Mouse (Mus musculus): ENCODE data around the gene Guca1b.
A peak's percentile ranks its signal among the peaks of the same experiment; 100 is the strongest.

Guca1b gene

DNA sequence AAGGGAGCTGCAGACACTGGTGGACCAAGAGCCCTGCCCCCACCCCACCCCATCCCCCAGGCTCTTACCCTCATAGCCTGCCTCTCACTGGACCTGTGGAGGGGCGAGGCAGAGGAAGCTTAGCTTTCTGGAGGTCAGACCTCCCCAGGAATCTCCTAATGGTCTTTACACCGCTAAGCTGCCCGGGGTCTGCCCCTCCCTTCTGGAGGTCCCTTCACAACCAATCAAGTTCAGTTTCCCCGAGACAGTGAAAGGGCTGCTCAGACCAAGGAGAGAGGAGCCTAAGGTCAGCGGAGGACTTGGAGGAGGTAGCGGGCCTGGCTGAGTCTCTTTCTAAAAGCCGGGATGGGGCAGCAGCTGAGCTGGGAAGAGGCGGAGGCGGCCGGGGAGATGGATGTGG, at the start of gene Guca1b:
Gene Guca1b, plus strand, starts transcription at position 249 of the 400 bp plus-strand sequence.
- no peak for DNase-seq (ENCODE audit: low spot score in 2 of 2)

- no peak for DNase-seq (ENCODE audit: low spot score in 2 of 2)
Observed at GRCm38 (mm10) chr17:47343121-47343520, 42.1 kb upstream of the Guca1b start.

- no peak for DNase-seq (ENCODE audit: low spot score in 2 of 2)
Observed at GRCm38 (mm10) chr17:47349721-47350319, 35.4 kb upstream of the Guca1b start.

DNA sequence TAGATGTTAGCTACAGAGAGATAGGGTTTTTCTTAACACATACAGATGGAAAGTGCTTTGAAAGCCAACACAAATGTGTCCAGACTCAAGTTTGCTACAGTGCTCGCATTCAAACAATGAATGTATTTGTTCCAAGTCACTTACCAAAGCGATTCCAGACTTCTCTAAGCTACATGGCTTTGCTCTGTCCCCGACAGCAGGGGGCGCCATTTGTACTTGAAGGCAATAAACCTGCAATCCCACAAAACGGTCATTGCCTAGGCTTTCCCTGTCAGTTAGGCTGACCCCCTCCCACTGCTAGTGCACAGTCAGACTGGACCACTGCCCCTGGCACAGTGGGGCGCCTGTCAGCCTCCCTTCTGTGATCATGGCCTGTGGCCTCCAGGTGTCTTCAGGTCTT, 25.2 kb upstream of the Guca1b start:
- peak in 1 of 2 experiments; percentile 21 for DNase-seq (ENCODE audit: low spot score in 2 of 2)

DNA sequence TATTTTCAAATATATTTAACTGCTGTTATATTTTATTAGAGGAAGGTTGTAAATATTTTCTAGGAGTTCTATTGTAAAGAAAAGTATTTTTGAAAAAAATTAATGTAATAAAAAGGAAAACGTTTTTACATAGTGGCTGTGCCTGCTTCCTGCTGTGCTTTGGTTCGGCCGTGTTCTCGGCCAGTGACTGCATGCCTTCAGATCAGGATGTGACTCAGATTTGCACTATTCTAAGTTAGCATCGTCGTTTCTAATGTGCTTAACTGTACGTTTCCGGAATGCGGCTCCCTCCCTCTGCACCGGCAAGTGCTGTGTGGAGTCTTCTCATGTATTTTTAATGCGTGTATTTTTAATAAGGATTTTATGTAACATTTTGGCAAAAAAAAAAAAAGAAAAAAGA, 23.9 kb upstream of the Guca1b start:
- no peak for DNase-seq (ENCODE audit: low spot score in 2 of 2)

DNA sequence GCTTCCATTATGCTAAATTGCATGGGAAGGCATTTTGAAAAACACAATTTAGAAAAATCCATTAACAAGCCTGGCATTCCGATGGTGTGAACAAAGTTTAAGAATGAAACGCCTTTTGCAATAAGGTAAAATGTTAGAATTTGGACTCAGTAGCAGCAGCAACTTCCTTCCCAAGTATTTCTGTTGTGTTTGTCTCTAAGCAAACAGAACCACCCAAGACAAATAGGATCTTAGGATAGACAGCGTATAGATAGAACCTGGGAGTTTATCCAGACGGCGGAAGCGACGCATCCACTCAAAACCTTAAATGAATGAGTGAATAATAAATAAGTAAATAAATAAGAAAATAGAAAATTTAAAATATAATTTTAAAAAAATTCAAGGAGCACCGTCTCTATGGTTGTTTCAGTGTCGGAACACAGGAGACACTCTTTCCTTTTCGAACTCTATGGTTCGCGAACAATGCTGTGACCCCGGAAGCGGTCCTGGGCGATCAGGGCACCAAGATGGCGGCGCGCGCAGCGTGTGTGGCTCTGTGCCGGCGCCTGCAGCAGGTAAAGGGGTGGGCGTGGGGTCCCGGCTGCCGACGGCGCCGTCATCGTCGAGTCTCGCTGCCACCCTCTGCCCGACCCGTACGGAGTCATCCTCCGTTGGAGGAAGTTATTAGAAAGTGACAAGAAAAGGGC, 16.6 kb upstream of the Guca1b start, which contains the start of gene Mrps10:
Gene Mrps10, plus strand, starts transcription at position 487 of the 686 bp plus-strand sequence.
- DNase-seq (ENCODE audit: low spot score in 2 of 2), result peak; percentile 59 to 90

DNA sequence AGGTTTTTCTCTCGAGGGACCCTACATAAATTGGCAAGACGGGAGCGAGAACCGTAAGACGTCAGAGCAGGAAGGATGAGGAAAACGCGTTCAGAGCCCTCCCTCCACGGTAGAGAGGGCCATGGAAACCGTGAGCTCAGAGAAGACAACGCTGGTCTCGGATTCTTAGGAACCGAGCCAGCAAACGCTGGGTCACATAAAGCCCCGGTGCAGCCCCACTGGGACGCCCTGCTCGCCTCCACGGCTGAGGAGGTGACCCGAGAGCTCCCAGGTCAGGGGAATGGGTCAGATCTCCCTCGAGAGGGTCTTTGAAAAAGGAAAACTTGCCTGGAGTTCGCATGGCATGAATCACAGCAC, 16.1 kb upstream of the Guca1b start:
- DNase-seq (ENCODE audit: low spot score in 2 of 2), result no peak

GRCm38 (mm10) chr17:47371451-47371850, 13.7 kb upstream of the Guca1b start:
- peak in 1 of 2 experiments; percentile 63 for DNase-seq (ENCODE audit: low spot score in 2 of 2)

GRCm38 (mm10) chr17:47373991-47374390, 11.2 kb upstream of the Guca1b start:
- no peak for DNase-seq (ENCODE audit: low spot score in 2 of 2)

- no peak for DNase-seq (ENCODE audit: low spot score in 2 of 2)
Observed at GRCm38 (mm10) chr17:47376779-47377280, 8.4 kb upstream of the Guca1b start.

- DNase-seq (ENCODE audit: low spot score in 2 of 2), result no peak
Observed at GRCm38 (mm10) chr17:47378133-47378532, 7.1 kb upstream of the Guca1b start.

DNA sequence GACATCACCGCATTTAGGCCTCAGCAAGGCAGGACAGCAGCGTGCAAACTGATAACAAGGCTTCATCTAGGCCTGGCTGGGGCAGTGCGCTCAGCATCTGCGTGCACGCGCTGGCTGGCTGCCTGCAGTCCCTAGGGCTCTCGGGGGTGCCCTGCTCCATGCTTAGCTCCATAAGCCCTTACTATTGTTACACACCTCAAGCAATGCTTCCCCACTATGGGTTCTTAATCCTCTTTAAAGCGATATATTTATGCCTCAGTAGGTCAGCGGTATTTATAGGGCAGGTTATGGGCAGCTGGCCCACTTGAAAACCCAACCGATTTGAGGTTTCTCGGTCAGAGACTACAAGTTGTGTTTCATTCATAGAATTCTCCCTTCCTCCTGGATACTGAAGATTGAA, 3.3 kb upstream of the Guca1b start:
- no peak for DNase-seq (ENCODE audit: low spot score in 2 of 2)

DNA sequence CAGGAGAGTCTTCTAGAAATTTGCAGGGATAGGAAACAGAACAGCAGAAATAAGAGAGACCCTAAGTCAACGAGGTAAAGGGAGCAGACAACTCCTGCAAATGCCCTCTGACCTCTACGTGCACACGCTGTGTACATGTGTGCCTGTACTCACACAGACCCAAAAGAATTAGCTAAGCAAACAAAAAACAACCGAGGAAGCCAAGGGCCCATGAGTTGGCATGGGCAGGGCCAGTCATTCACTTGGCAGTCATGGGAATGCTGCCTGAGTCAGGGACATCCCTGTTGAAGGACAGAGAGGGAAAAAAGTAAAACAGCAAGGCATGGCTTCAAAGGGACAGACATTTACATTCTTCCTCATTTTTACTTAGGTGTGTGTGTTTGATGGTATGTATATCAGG, 1.9 kb upstream of the Guca1b start:
- DNase-seq (ENCODE audit: low spot score in 2 of 2), result no peak

GRCm38 (mm10) chr17:47384064-47384463, 1.1 kb upstream of the Guca1b start:
- no peak for DNase-seq (ENCODE audit: low spot score in 2 of 2)

- DNase-seq (ENCODE audit: low spot score in 2 of 2), result no peak
Observed at GRCm38 (mm10) chr17:47386649-47387048, 1.5 kb downstream of the Guca1b start.

DNA sequence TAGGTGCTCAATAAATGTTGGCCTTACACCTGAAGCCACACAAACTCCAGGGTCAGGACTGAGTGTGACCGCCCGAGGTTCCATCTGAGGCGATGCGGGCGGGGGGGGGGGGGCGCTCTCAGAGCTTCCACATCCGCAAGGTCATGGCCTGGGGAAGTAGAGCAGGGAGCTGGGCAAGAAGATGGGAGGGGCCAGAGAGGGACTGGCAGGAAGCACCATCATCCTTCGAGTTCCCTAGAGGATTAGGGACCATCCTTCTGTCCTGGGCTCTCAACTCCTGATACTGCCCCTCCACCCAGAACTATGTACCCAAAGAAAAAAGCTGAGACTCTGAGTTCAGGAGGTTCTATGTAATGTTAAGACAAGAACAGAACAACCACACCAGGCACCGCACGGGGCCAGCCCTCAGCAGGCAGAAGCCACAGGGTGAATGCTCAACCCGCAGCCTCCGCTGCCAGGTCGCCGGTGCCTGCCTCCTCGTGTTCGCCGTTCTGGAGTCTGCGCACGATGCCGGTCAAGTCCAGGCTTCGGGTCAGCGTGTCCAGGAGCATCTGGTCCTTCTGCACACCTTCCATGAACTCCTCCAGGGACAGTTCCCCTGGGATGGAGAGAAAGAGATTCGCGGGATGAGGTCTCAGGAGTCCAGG, 9.2 kb downstream of the Guca1b start:
- DNase-seq (ENCODE audit: low spot score in 2 of 2), result no peak

DNA sequence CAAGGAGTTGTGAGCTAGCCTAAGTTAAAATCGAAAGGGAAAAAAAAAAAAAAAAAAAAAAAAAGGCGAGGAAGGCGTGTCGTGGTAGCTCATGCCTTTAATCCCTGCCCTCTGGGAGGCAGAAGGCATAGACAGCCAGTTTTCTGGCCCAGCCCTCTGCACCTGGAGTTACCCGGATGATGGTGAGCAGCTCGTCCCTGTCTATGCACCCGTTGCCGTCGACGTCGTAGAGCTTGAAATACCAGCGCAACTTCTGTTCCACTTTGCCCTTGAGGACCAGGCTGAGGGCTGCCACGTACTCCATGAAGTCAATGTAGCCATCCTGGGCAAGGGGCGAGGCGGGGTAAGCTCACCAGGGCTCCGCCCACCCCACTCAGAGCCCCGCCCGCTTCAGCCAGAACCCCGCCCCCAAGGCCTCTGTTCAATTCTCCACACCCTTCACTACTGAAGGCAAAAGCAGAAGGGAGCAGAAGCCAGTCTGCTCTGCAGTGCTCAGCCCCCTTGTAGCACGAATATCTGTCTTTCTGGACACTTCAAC, 10.3 kb downstream of the Guca1b start:
- DNase-seq (ENCODE audit: low spot score in 2 of 2), result no peak

DNA sequence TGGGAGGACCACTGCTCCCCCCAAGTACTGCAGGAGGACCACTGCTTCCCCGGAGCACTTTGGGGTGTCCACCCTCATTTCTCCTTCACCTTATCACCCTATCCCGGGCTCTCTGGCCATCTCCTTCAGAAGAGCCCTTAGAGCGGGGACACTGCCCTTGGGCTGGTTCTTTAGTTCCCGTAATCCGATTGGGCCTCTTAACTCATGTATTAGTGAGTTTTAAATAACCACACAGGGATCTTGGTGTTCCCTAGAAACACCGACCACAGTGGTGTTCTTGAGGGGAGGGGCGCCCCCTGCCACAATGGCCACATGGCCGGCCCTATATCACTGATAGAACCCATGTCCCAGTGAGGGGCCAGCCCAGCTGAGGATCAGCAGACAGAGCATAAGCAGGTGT, 13.9 kb downstream of the Guca1b start:
- DNase-seq (ENCODE audit: low spot score in 2 of 2), result no peak

GRCm38 (mm10) chr17:47400451-47400850, 15.3 kb downstream of the Guca1b start, which contains the start of gene Guca1a:
Guca1a (minus strand) TSS chr17:47400584.
- DNase-seq (ENCODE audit: low spot score in 2 of 2), result no peak

GRCm38 (mm10) chr17:47407717-47408557, 22.7 kb downstream of the Guca1b start:
- no peak for DNase-seq (ENCODE audit: low spot score in 2 of 2)

- DNase-seq (ENCODE audit: low spot score in 2 of 2), result peak in 1 of 2 experiments; percentile 30
Observed at GRCm38 (mm10) chr17:47408558-47408898, 23.3 kb downstream of the Guca1b start.
